Mouse (Mus musculus) lung, postnatal 14 days (tissue): ENCODE data around the gene Mylk.

ENCODE experiments used
- DNase-seq: peaks from one replicate; pipeline ENCODE4 v3.0.0; 2021

Mylk gene

GRCm38 (mm10) chr16:34952798-34953197, 207.8 kb downstream of the Mylk start:
- no peak for DNase-seq

DNA sequence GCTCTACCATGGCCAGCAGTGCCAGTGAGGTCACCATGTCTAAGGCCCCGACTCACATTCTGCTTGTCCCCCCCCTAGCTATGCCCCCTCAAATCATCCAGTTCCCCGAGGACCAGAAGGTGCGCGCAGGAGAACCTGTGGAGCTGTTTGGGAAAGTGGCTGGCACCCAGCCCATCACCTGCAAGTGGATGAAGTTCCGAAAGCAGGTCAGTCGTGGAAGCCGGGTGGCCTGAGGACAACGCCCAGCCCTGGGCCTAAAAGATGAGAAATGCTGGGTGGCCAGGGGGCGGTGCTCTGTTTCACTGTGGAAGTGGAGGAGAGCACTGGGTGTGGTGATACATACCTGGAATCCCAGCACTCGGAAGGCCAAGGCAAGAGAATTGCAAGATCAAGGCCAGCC, 208.5 kb downstream of the Mylk start:
- no peak for DNase-seq

DNA sequence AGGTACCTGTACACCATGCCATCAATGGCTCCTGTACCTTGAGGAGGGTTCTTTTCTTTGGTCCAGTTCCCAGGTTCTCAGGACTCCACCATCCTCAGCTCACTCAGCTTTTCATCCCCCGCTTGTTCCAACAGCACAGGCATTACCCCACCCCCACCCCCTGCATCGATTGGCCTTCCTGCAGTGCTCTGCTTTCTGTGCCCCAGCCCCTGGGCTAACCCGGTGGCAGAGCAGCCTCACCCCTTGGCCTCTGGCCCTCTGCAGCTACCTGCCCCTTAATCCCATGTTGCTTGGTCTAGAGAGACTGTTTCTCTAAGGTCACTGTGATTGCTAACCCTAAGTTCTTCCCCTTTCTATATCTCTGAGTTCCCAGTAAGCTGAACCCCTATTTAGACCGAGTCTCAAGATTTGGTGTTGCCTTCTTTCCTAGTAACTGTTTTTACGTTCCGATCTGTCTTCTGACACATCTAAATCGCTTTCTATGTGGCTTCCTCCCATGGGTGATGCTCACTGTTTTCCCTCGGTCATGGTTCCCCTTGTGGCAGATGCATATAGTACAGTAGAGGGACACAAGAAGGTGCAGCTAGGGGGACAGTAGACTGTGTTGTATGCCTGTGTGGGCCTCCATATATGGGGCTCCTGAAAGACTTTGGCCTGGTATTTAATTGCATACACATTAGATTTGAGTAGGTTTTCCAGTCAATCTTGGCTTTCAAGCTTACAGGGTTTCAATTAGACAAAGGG, 212.6 kb downstream of the Mylk start:
- DNase-seq: no peak

- DNase-seq: peak; percentile 86
Measured at GRCm38 (mm10) chr16:34958667-34959066, 213.7 kb downstream of the Mylk start.

- DNase-seq: no peak
Measured at GRCm38 (mm10) chr16:34959261-34959660, 214.3 kb downstream of the Mylk start.

GRCm38 (mm10) chr16:34960243-34960642, 215.2 kb downstream of the Mylk start:
- no peak for DNase-seq

- DNase-seq: no peak
Measured at GRCm38 (mm10) chr16:34960866-34961582, 216.0 kb downstream of the Mylk start.

DNA sequence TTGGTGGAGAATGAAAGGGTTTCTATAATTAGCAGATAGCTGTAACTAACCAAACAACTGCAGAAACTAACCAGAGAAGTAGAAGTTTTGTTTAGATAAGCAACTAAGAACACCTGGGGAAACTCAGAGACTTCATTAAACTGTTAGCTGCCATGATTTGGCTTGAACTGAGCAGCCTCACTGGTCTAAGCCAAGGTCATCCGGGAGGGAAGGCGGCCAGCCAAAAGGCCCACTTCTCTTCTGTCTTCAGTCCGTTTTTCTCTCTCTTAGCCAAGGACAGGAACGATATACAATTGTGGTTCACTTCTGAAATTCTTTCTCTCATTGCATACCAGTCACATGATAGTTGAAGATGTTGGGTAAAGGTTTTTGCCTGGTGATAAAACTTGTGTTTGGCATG, 217.3 kb downstream of the Mylk start:
- DNase-seq: peak; percentile 61

GRCm38 (mm10) chr16:34963008-34963407, 218.0 kb downstream of the Mylk start:
- DNase-seq: no peak

DNA sequence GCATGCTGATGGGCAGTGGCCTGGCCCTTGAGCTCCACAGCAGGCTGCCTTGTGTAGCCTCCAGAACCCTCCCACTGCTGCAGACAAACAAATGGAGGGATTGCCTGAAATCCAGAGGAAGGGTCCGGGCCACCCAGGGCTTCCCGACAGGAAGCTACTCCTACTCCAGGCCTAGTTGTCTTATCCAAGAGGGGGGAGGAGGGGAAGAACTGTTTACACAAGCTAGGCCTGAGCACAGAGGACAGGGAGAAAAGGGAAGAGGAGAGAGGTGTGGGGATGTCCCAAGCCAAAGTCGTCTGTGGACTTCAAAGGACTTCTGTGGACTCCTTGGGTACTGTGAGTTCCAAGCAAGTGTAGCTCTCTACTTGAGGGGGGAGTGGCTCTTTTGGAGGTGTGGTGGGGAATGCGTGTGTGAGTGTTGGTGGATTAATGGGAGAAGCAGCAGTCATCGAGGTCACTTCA, 221.6 kb downstream of the Mylk start:
- DNase-seq: peak; percentile 56

DNA sequence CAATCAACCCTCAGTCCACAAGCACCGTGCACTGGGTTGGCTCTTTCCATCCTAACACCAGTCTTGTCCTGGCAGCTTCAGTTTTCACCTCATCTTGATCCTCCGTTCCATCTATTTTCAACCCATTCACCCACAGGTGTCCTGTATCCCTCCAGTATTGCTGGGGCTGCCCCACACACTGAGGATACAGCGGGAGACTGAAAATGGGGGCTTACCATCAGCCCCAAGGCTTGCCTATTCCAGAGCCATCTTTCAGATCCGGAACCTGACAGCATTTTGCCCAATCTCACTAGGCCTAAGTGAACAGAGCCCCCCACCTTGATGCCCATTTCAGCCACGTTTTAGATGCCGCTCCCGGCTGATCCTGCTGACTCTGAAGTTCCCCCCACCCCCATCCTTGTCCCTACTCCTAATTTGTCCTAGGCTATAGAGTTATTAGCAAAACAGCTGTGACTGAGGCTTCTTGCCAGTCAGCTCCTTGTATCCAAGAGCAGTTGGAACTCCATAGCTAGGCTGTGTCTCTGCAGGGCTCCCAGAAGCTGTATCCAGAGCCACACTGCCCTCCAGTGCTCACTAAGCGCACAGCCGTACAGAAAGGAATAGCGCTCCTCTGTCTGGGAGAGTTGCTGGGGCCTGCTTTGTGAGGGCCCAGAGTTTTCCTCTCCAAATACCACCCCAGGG, 222.2 kb downstream of the Mylk start:
- DNase-seq: peak; percentile 81

- no peak for DNase-seq
Measured at GRCm38 (mm10) chr16:34968181-34968580, 223.2 kb downstream of the Mylk start.

- DNase-seq: no peak
Measured at GRCm38 (mm10) chr16:34972471-34972870, 227.5 kb downstream of the Mylk start.

DNA sequence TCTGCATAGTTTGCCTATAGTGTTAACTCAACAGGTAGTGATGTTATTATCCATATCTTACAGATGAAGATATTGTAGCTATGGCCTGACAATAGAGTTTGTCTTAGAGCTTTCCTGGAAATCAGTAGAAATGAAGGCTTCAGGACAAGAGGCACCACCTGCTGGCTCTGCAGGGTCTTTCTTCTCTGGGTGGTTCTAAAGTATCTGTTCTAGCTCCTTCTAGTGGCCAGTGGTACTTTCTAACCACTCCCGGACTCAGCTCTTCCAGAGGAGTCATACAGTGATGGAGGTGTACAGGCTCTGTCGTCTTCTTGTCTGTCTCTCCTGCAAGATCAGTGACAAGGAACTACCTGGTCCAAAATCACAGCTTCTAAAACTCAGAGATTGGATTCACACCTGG, 230.5 kb downstream of the Mylk start:
- DNase-seq: no peak

- no peak for DNase-seq
Measured at GRCm38 (mm10) chr16:34976630-34977029, 231.6 kb downstream of the Mylk start.

DNA sequence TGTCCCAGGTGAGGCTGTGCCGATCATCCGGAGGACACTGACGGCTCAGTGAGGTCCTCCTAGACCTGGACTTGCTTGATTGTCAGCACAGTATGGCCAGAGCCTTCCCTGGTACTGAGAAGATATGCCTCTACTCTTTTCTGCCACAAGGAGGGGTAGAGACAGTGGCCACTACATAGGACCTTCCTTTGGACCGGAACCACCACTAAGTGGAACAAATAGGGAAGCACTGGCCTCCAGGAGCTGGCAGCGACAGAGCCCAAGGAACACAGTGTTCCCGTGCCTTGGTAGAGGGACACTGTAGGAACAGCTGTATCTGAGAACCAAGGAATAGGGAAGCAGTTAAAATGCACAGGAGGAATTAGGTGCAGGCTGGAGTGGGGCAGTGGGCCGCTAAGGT, 233.0 kb downstream of the Mylk start:
- DNase-seq: no peak

DNA sequence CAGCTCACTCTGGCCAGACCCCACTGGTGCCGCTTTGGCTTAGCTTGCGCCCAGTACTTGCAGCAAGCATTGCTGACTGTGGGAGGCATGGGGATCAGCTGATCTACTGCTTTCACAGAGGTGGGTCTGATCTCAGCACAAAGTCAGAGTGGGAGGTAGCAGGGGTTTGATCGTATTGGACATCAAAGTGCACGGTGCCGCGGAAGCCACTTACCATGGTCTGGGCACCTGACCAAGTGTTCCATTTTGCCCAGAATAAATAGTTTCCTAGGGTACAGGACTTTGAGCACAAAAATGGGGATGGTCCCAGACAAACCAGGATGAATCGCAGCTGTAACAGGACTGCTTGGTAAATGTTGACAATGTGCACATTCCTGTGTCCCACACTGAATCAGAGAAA, 236.0 kb downstream of the Mylk start:
- DNase-seq: no peak

DNA sequence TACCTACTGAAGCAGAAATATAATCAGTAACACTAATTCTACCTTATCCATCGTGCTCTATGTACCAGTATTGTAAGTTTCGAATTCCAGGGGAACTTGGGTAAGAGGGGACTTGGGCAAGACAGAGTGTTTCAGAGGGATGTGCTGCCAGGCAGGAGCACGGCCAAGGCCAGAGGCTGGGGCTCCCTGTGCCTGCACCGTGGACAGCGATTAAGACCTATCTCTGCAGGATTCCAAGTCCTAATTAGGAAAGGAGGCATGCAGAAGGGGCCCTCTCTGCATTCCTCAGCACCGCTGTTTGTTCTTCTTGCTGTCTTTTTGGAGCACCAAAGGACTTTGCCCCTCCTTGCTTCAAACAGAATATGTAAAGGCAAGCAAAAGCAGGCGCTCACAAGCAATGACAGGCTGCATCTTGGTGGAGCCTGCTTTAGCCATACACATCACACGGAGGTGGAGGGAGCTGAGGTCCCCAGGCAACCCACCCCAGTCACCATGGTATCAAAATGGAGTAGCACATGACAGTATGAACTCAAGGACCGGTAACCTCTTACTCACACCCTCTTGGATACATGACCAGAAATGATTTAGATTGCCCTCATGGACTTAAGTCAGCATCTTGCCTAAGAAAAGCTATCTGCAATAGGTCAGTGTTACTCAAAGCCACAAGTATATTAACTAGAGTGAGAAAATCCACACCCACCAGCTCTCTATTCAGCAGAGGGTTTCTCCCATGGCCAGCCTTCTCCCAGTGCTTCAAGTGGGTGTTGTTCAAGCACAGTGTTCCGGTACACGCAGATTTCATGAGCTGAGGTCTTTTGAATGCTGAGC, 239.4 kb downstream of the Mylk start:
- DNase-seq: no peak

GRCm38 (mm10) chr16:34985031-34985346, 240.0 kb downstream of the Mylk start:
- no peak for DNase-seq

DNA sequence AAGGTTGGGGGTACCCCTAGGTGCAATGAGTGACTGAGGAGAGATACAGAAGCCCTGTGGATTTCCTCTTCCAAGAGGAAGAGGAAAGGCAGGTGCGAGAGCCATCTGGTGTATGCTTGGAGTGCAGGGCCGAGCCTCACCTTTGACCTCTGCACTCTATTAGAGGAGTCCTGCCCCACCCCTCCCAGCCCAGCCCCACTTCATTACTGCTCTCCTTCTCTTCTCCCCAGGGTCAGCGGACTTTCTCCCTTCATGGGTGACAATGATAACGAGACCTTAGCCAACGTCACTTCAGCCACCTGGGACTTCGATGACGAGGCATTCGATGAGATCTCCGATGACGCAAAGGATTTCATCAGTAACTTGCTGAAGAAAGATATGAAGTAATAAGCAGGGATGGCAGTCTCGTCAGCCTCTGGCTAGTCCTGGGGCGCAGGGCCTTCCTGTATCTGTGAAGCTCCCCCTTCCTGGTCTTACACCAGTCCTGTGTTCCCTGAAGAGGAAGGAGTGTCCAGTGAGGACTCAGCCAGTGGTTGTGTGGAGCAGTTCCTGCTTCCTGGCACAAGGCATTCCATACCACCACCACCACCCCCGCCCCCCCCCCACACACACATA, 241.3 kb downstream of the Mylk start:
- no peak for DNase-seq

DNA sequence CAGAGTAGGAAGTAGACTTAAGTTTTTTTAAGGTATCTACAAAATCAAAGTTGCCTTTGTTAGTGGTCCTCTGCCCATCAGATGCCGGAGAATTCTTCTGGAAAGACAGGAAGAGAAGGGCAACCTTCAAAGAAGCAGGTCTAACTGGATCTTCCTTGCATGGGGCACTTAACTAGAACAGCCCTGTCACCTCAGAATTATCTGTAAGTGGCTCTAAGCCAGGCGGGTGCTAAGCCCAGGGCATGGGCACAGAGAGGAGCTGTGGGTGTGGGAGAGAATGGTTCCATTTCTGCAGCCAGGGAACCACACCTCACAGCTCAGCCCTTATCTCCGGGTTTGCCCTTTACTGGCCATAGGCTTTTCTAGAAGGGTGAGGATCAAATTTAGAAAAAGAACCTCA, 246.4 kb downstream of the Mylk start:
- DNase-seq: no peak

DNA sequence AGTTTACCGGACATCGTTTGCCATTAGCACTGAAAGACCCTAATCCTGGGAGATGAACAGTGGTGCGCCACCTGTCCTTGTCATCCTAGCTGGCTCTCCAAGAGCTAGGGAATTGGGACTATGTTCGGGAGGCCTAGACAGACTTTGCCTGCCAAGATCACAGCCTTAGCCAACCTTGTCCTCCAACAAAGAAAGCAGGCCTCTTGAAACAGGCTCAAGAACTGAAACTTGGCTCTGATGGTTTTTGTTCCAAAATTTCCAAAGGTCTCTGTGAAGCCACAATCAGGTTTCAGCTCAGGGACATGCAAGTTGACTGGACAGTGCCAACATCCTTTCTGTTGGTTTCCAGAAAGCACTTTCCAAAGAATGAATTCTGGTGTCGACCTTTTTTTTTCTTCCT, 247.8 kb downstream of the Mylk start:
- DNase-seq: no peak
